ENCODE assay signal across 8 mouse cellular contexts in genomic region chr5:104458832-104459705, GRCm38 (mm10). TPM values are rescaled to one million over a fixed set of nuclear protein-coding genes. Genes with fewer than 3 reads are reported as not detected.
DNase-seq lines count a peak whose midpoint lies in the region; ATAC-seq lines count a peak whose summit lies in the region.

Gene Pkd2 (plus strand): TSS chr5:104459450.

- H3K27ac ChIP-seq in hindbrain, embryonic 11.5 days (ENCODE audit: low read depth, low read length), result peak within 1 kb of the TSS; percentile 84

- H3K4me3 ChIP-seq in hindbrain, embryonic 11.5 days (ENCODE audit: low read depth, low read length), result peak within 1 kb of the TSS; percentile 70

- peak within 1 kb of the TSS; percentile 75 for H3K4me2 ChIP-seq in hindbrain, embryonic 11.5 days (replicated peaks; ENCODE audit: low read depth, low read length)

- H3K9me3 ChIP-seq in hindbrain, embryonic 11.5 days (ENCODE audit: control insufficient read depth, low read length), result no peaks in the 10 kb centered on the region

- H3K4me1 ChIP-seq in hindbrain, embryonic 11.5 days (replicated peaks; ENCODE audit: control insufficient read depth, insufficient read depth, low read length), result 0 out of 2 replicates have a peak, but pooled peaks cover 3% of the 10 kb centered on the region

- peak; percentile 88 for ATAC-seq in hindbrain, embryonic 11.5 days (ENCODE audit: low FRiP score)

- H3K36me3 ChIP-seq in hindbrain, embryonic 11.5 days (ENCODE audit: control insufficient read depth, insufficient read depth, low read length), result no peaks in the 10 kb centered on the region

- peak within 1 kb of the TSS; percentile 97 for H3K9ac ChIP-seq in hindbrain, embryonic 11.5 days (ENCODE audit: low read depth, low read length)

- WGBS in hindbrain, embryonic 11.5 days, result 19% methylated on average over 29 of the region's 46 CpGs

- peak; percentile 88 to 94 for DNase-seq in adrenal gland, adult (ENCODE audit: inconsistent age in 2 of 2, low spot score in 1 of 2)
- DNase-seq in cerebellum, postnatal 14 days, result peak; percentile 80 to 86
- DNase-seq in frontal cortex, postnatal 36 days (ENCODE audit: low spot score in 2 of 2), result peak; percentile 33 to 56
- peak; percentile 83 for DNase-seq in hindbrain, embryonic 11.5 days (ENCODE audit: low spot score)
- peak; percentile 51 to 58 for DNase-seq in layer of hippocampus, postnatal 25 days (ENCODE audit: extremely low spot score in 1 of 2, low spot score in 1 of 2)
- peak; percentile 81 for DNase-seq in lung, postnatal 14 days
- peak; percentile 87 for DNase-seq in retina, postnatal 1 day
- no peak for DNase-seq in natural killer cell, adult 2 months (ENCODE audit: low spot score in 2 of 2)

- H3K27me3 ChIP-seq in hindbrain, embryonic 11.5 days (ENCODE audit: control insufficient read depth, insufficient read depth, low read length), result no peaks in the 10 kb centered on the region

RNA-seq across cellular contexts. Expression of gene Pkd2, which starts in this region (rescaled TPM):
- polyA plus RNA-seq in hindbrain, embryonic 11.5 days (2014; fragmentation: Nextera tagmentation; extraction: Ambion mirVana), result 12.5 and 15.1 TPM in 2 replicates
- total RNA-seq in layer of hippocampus, postnatal 25 days (2021), result 10 to 100 TPM; 28.3 to 34.0 TPM

Comparison
In these comparisons a context has a peak if more than half of its experiments do, and no peak if none do; other contexts are left out.
1. DNase-seq: peak in adrenal gland, adult (2 of 2), cerebellum, postnatal 14 days (2 of 2), frontal cortex, postnatal 36 days (2 of 2), hindbrain, embryonic 11.5 days (single experiment), layer of hippocampus, postnatal 25 days (2 of 2), lung, postnatal 14 days (single experiment) and retina, postnatal 1 day (single experiment); none in natural killer cell, adult 2 months (0 of 2).